Mouse (Mus musculus) subcutaneous adipose tissue, adult 2 months (tissue): Measurements from ENCODE around the gene Vmn2r82. TPM values are rescaled to one million over a fixed set of nuclear protein-coding genes. Genes with fewer than 3 reads are reported as not detected.

ENCODE experiments used
- polyA plus RNA-seq: library from polyadenylated mRNA; depleted of rRNA; stranded (reverse); fragments of >200 nt; gene quantifications from 2 replicates; pipeline ENCODE4 v1.2.3, GENCODE M21; 2012; ENCODE audit warnings: low replicate concordance; rRNA removed

The Vmn2r82 gene
- polyA plus RNA-seq = not detected in 2 replicates

GRCm38 (mm10) chr10:79356220-79356619 is at the start of gene Vmn2r82:
Gene Vmn2r82, plus strand, starts transcription at chr10:79356520.

Other genes starting within 250 kb of the Vmn2r82 start
- gene Vmn2r80, start 207.8 kb upstream of the Vmn2r82 start, polyA plus RNA-seq = not detected in 2 replicates
- not detected in 2 replicates for gene Vmn2r81, start 108.8 kb upstream of the Vmn2r82 start, polyA plus RNA-seq
- gene Vmn2r83, start 112.2 kb downstream of the Vmn2r82 start, polyA plus RNA-seq = not detected in 2 replicates
- gene Plpp2, start 177.3 kb downstream of the Vmn2r82 start, polyA plus RNA-seq = 24.3 and 42.8 TPM in 2 replicates
- 50.2 and 106 TPM in 2 replicates for gene Mier2, start 198.7 kb downstream of the Vmn2r82 start, polyA plus RNA-seq
- gene Theg, start 230.8 kb downstream of the Vmn2r82 start, polyA plus RNA-seq = not detected in 2 replicates